In the genomic region with DNA sequence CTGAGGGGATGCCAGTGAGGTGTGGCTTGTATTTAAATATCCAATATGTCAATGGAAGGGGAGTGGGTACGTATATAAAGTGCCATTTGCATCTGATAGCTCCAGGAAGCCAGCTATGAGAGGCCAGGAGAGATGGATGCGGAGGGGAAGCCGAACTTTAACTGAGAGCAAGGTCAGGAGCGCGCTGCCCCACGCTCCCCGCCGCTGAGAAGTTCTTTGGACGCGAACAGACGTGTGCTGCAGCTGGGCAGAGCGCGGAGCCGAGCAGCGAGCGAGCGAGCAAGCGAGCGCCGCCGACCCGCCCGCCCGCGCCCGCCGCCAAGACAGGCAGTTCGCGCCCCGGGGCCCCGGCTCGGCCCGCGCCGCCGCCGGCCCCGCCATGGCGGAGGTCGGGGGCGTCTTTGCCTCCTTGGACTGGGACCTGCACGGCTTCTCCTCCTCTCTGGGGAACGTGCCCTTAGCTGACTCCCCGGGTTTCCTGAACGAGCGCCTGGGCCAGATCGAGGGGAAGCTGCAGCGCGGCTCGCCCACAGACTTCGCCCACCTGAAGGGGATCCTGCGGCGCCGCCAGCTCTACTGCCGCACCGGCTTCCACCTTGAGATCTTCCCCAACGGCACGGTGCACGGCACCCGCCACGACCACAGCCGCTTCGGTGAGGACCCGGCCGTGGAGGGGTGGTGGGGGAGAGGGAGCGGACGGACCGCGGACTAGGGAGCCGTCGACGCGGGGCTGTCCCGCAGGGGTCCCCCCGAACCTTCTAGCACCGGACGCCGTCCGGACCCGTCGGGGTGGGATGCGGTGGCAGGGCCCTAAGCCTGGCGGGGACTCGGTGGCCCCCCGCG, we compare ENCODE assay signal across 10 mouse cellular contexts. TPM values are rescaled to one million over a fixed set of nuclear protein-coding genes. Genes with fewer than 3 reads are reported as not detected.
A peak's percentile ranks its signal among the peaks of the same experiment; 100 is the strongest.
DNase-seq lines count a peak whose midpoint lies in the region; ATAC-seq and TF ChIP-seq lines count a peak whose summit lies in the region.
"Had no signal": no experiment of that assay in that cellular context is flagged by ENCODE, and none has a peak within 500 bp of the region (broad histone marks: within the 10 kb centered on the region; RNA-seq: fewer than 3 reads in every experiment).

A gene (plus strand): TSS at position 118 of the 843 bp plus-strand sequence.

- intact Hi-C loops in gastrocnemius, adult 2 months (cut with DNase I), result no loop called here

- H3K4me2 ChIP-seq in embryonic facial prominence, embryonic 15.5 days (replicated peaks), result peak within 1 kb of the TSS; percentile 61
- H3K4me2 ChIP-seq in liver, embryonic 15.5 days, result peak within 1 kb of the TSS; percentile 54
- peak within 1 kb of the TSS; percentile 59 for H3K4me2 ChIP-seq in stomach, postnatal 0 days (replicated peaks; ENCODE audit: low read depth)

- H3K27ac ChIP-seq in gastrocnemius, adult 2 months, result peak within 1 kb of the TSS; percentile 64
- no peak within 1 kb of the TSS for H3K27ac ChIP-seq in ES-Bruce4 (ENCODE audit: insufficient read depth, low read length)
- no peak within 1 kb of the TSS for H3K27ac ChIP-seq in embryonic facial prominence, embryonic 15.5 days (replicated peaks)
- no peak within 1 kb of the TSS for H3K27ac ChIP-seq in liver, embryonic 15.5 days (replicated peaks)
- no peak within 1 kb of the TSS; the same call in 1 of the 2 replicates for H3K27ac ChIP-seq in stomach, postnatal 0 days (replicated peaks)

- TF ChIP-seq EP300 in ES-Bruce4 (IDR thresholded peaks at IDR 0.05; ENCODE audit: insufficient read depth, low read depth, low read length), result no peak
- TF ChIP-seq EP300 in stomach, postnatal 0 days (optimal IDR thresholded peaks at IDR 0.05), result no peak

- peak; percentile 19 for DNase-seq in gastrocnemius, adult 2 months
- no peak for DNase-seq in gastrocnemius, adult 18-20 months (ENCODE audit: low spot score)
- peak; percentile 18 for DNase-seq in heart, postnatal 4 days
- DNase-seq in stomach, postnatal 0 days (ENCODE audit: low spot score), result peak; percentile 15
- no peak for DNase-seq in layer of hippocampus, postnatal 25 days (ENCODE audit: extremely low spot score in 1 of 2, low spot score in 1 of 2)

- WGBS in embryonic facial prominence, embryonic 15.5 days, result 15% methylated on average over 57 of the region's 86 CpGs
- WGBS in liver, embryonic 15.5 days (ENCODE audit: insufficient replicate concordance), result 17% methylated on average over 78 of the region's 86 CpGs
- WGBS in stomach, postnatal 0 days, result 9% methylated on average over 39 of the region's 86 CpGs

- H3K9me3 ChIP-seq in ES-Bruce4 (replicated peaks; ENCODE audit: control insufficient read depth, insufficient read depth, low read length, poor library complexity, severe bottlenecking), result no peaks in the 10 kb centered on the region
- no peaks in the 10 kb centered on the region for H3K9me3 ChIP-seq in embryonic facial prominence, embryonic 15.5 days (replicated peaks)
- H3K9me3 ChIP-seq in liver, embryonic 15.5 days (replicated peaks), result no peaks in the 10 kb centered on the region
- H3K9me3 ChIP-seq in stomach, postnatal 0 days (ENCODE audit: control insufficient read depth, low read length), result no peaks in the 10 kb centered on the region

- TF ChIP-seq POLR2A in ES-Bruce4 (IDR thresholded peaks at IDR 0.05; ENCODE audit: insufficient read depth, low read length), result no peak

- no peaks in the 10 kb centered on the region for H3K4me1 ChIP-seq in ES-Bruce4 (ENCODE audit: control insufficient read depth, insufficient read depth, low read length)
- peaks cover 11% of the 10 kb centered on the region for H3K4me1 ChIP-seq in embryonic facial prominence, embryonic 15.5 days
- H3K4me1 ChIP-seq in liver, embryonic 15.5 days (replicated peaks), result no peaks in the 10 kb centered on the region
- H3K4me1 ChIP-seq in stomach, postnatal 0 days (replicated peaks; ENCODE audit: control insufficient read depth, insufficient read depth), result no peaks in the 10 kb centered on the region

- no peak for TF ChIP-seq CTCF in gastrocnemius, adult 2 months (IDR thresholded peaks at IDR 0.05)
- TF ChIP-seq CTCF in ES-Bruce4 (IDR thresholded peaks at IDR 0.05; ENCODE audit: low read depth, low read length), result no peak
- TF ChIP-seq CTCF in stomach, postnatal 0 days (IDR thresholded peaks at IDR 0.05; ENCODE audit: low read depth), result no peak

- no peak for ATAC-seq in embryonic facial prominence, embryonic 15.5 days (ENCODE audit: insufficient number of reproducible peaks, low FRiP score, low TSS enrichment, low read depth)
- ATAC-seq in liver, embryonic 15.5 days (ENCODE audit: insufficient read depth), result no peak
- no peak for ATAC-seq in stomach, postnatal 0 days (ENCODE audit: low FRiP score, low TSS enrichment)

- H3K4me3 ChIP-seq in gastrocnemius, adult 2 months, result peak within 1 kb of the TSS; percentile 72
- peak within 1 kb of the TSS; percentile 91 for H3K4me3 ChIP-seq in ES-Bruce4 (ENCODE audit: low read depth, low read length)
- H3K4me3 ChIP-seq in embryonic facial prominence, embryonic 15.5 days (replicated peaks), result peak within 1 kb of the TSS; percentile 45
- peak within 1 kb of the TSS; percentile 32 for H3K4me3 ChIP-seq in liver, embryonic 15.5 days (replicated peaks)
- peak within 1 kb of the TSS; percentile 45 for H3K4me3 ChIP-seq in stomach, postnatal 0 days (ENCODE audit: low read depth, low read length)

- peaks cover 10% of the 10 kb centered on the region; the same call in 1 of the 2 replicates for H3K27me3 ChIP-seq in ES-Bruce4 (ENCODE audit: control insufficient read depth, insufficient read depth, low read length, poor library complexity, severe bottlenecking)
- peaks cover 40% of the 10 kb centered on the region for H3K27me3 ChIP-seq in embryonic facial prominence, embryonic 15.5 days
- H3K27me3 ChIP-seq in liver, embryonic 15.5 days, result peaks cover 76% of the 10 kb centered on the region
- H3K27me3 ChIP-seq in stomach, postnatal 0 days (ENCODE audit: control insufficient read depth, insufficient read depth, low read length), result no peaks in the 10 kb centered on the region

- peak within 1 kb of the TSS; percentile 48 for H3K9ac ChIP-seq in ES-Bruce4 (ENCODE audit: low read depth, poor library complexity, severe bottlenecking)
- peak within 1 kb of the TSS; percentile 12; the same call in 1 of the 2 replicates for H3K9ac ChIP-seq in embryonic facial prominence, embryonic 15.5 days
- H3K9ac ChIP-seq in liver, embryonic 15.5 days, result no peak within 1 kb of the TSS
- peak within 1 kb of the TSS; percentile 47 for H3K9ac ChIP-seq in stomach, postnatal 0 days (ENCODE audit: low read length)

- no peaks in the 10 kb centered on the region for H3K36me3 ChIP-seq in ES-Bruce4 (ENCODE audit: control insufficient read depth, insufficient read depth, low read length, poor library complexity, severe bottlenecking)
- H3K36me3 ChIP-seq in embryonic facial prominence, embryonic 15.5 days, result no peaks in the 10 kb centered on the region
- H3K36me3 ChIP-seq in liver, embryonic 15.5 days (replicated peaks), result no peaks in the 10 kb centered on the region
- no peaks in the 10 kb centered on the region for H3K36me3 ChIP-seq in stomach, postnatal 0 days (ENCODE audit: control insufficient read depth, insufficient read depth, low read length)

RNA-seq across cellular contexts. Expression of the gene that starts here (rescaled TPM):
- under 1 TPM; 0.33 to 0.75 TPM for total RNA-seq in gastrocnemius, adult 2 months (2021)
- under 1 TPM; 0.23 to 0.45 TPM for total RNA-seq in gastrocnemius, adult 18-20 months (2021)
- polyA plus RNA-seq in ES-Bruce4 (2011; ENCODE audit: insufficient read depth, insufficient read length, low read depth, missing spikeins), result not detected in 2 replicates
- polyA plus RNA-seq in embryonic facial prominence, embryonic 15.5 days (2015; fragmentation: Nextera tagmentation; extraction: Ambion mirVana), result 1.2 and 1.4 TPM in 2 replicates
- 1 to 10 TPM; 8.3 to 9.9 TPM for total RNA-seq in heart, postnatal 4 days (2021)
- 0.09 TPM in 1 of 2 replicates, not detected in the other for polyA plus RNA-seq in liver, embryonic 15.5 days (2015; fragmentation: Nextera tagmentation; extraction: Ambion mirVana)
- polyA plus RNA-seq in stomach, postnatal 0 days (2015; fragmentation: Nextera tagmentation; extraction: Ambion mirVana), result 0.77 and 1.5 TPM in 2 replicates
- 1 to 10 TPM; 1.5 to 2.3 TPM for total RNA-seq in layer of hippocampus, postnatal 25 days (2021)
- total RNA-seq: hematopoietic stem cell, adult 5-6 weeks; MEL had no signal

Comparison
In these comparisons a context has a peak if more than half of its experiments do, and no peak if none do; other contexts are left out.
1. Peak in DNase-seq, H3K4me3 ChIP-seq and H3K27ac ChIP-seq in gastrocnemius, adult 2 months; RNA of the gene not detected or under 1 TPM.
2. DNase-seq: peak in heart, postnatal 4 days (single experiment) and stomach, postnatal 0 days (single experiment); none in gastrocnemius, adult 18-20 months (single experiment) and layer of hippocampus, postnatal 25 days (0 of 2).
3. H3K4me3 ChIP-seq: peak in every context shown above with its lines; median percentile 91 in ES-Bruce4; 72 in gastrocnemius, adult 2 months; 45 in embryonic facial prominence, embryonic 15.5 days; 45 in stomach, postnatal 0 days; 32 in liver, embryonic 15.5 days.
4. Peak in every context shown above with its lines, with median percentiles within 50 percentile points of each other: H3K4me2 ChIP-seq.